Mouse (Mus musculus) MEL (cell line): ENCODE measurements around the gene Rasgef1b.

Experiments
- CTCF ChIP-seq, 3 experiments: IDR thresholded peaks in 2 of 3; conservative IDR thresholded peaks in 1 of 3; 2 replicates each; pipeline ENCODE4 v1.5.1; 2011 to 2012; ENCODE audit warnings: low read length in 3 of 3, low read depth in 2 of 3, mild to moderate bottlenecking in 2 of 3, improper control_type of control experiment in 1 of 3, inconsistent platforms in 1 of 3, mixed read lengths in 1 of 3, moderate library complexity in 1 of 3; ENCODE audit not compliant: control insufficient read depth in 1 of 3, insufficient read depth in 1 of 3, poor library complexity in 1 of 3, severe bottlenecking in 1 of 3
- EP300 ChIP-seq, 2 experiments: IDR thresholded peaks; 2 replicates each; pipeline ENCODE4 v1.6.1; 2011; ENCODE audit warnings: improper control_type of control experiment in 2 of 2, low read length in 2 of 2, low read depth in 1 of 2, mild to moderate bottlenecking in 1 of 2
- KAT2A ChIP-seq: conservative IDR thresholded peaks from 2 replicates; pipeline ENCODE4 v1.6.1; 2012; ENCODE audit warnings: low read depth, low read length, improper control_type of control experiment, inconsistent platforms
- MYC ChIP-seq: IDR thresholded peaks from 2 replicates; pipeline ENCODE4 v1.6.1; 2011; ENCODE audit warnings: low read depth, mild to moderate bottlenecking, low read length, improper control_type of control experiment, moderate library complexity
- NELFE ChIP-seq: IDR thresholded peaks from 2 replicates; pipeline ENCODE4 v1.6.1; 2011; ENCODE audit warnings: low read depth, low read length, improper control_type of control experiment
- RAD21 ChIP-seq: IDR thresholded peaks from 2 replicates; pipeline ENCODE4 v1.6.1; 2011; ENCODE audit warnings: mild to moderate bottlenecking, low read depth, low read length, improper control_type of control experiment
- ZC3H11A ChIP-seq: IDR thresholded peaks from 2 replicates; pipeline ENCODE4 v1.6.1; 2012; ENCODE audit warnings: low read depth, mild to moderate bottlenecking, inconsistent platforms, low read length, improper control_type of control experiment

- TF ChIP-seq EP300 (IDR thresholded peaks at IDR 0.05; ENCODE audit: low read depth in 1 of 2, low read length in 2 of 2) (no peak), ZC3H11A (no peak), RAD21 (no peak), CTCF (IDR thresholded peaks at IDR 0.05 in 2 of 3, conservative IDR thresholded peaks at IDR 0.05 in 1 of 3; ENCODE audit: control insufficient read depth in 1 of 3, insufficient read depth in 1 of 3, low read depth in 2 of 3, low read length in 3 of 3, poor library complexity in 1 of 3, severe bottlenecking in 1 of 3) (no peak), NELFE (no peak), KAT2A (no peak), MYC (no peak)
Measured at GRCm38 (mm10) chr5:99701811-99702210, 27.1 kb downstream of the Rasgef1b start.
